Mouse (Mus musculus): ENCODE data around the gene Clrn2. TPM values are rescaled to one million over a fixed set of nuclear protein-coding genes. Genes with fewer than 3 reads are reported as not detected.

Clrn2 gene
- polyA plus RNA-seq, 1 experiment from 2014 or later: not detected

- Histone ChIP-seq H3K4me1 (peaks cover 12% of the 10 kb centered on the region), H3K36me3 (peaks cover 58% of the 10 kb centered on the region), H3K9me3 (no peaks in the 10 kb centered on the region), H3K27ac (peak overlapping the region; percentile 40; the same call in 1 of the 2 replicates), H3K27me3 (no peaks in the 10 kb centered on the region), H3K4me3 (no peak overlapping the region), H3K4me2 (no peak overlapping the region), H3K9ac (no peak overlapping the region)
- WGBS: 60% methylated on average over 14 of the region's 14 CpGs
- no peak for ATAC-seq (ENCODE audit: insufficient number of reproducible peaks, insufficient read depth, low FRiP score, low TSS enrichment, low read depth)
These were observed 17.3 kb upstream of the Clrn2 start for GRCm38 (mm10) chr5:45435967-45436950.

DNA sequence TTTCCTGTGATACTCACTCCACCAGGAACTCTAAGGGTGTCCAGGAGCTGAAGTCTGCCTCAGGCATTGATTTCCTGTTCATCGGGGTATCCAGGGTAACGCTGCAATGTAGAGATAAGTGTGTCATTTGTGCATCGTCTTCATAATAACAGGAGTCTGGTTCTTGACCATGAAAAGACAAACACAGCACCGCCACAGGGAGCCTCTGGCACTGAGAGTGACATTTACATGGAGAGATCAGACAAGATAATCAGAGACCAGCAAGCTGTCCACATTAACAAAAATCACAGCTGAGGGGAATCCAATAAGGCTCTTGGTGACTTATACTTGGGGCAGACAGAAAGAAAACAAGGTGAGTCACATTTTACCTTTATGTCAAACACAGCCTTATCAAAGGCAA, 15.7 kb upstream of the Clrn2 start:
- no peak overlapping the region for H3K4me3 ChIP-seq
- H3K4me2 ChIP-seq: no peak overlapping the region
- no peaks in the 10 kb centered on the region for H3K27me3 ChIP-seq
- no peaks in the 10 kb centered on the region for H3K9me3 ChIP-seq
- peaks cover 12% of the 10 kb centered on the region for H3K4me1 ChIP-seq
- no peak for ATAC-seq (ENCODE audit: insufficient number of reproducible peaks, insufficient read depth, low FRiP score, low TSS enrichment, low read depth)
- 67% methylated on average over 4 of the region's 4 CpGs for WGBS
- H3K9ac ChIP-seq: no peak overlapping the region
- H3K36me3 ChIP-seq: peaks cover 48% of the 10 kb centered on the region
- H3K27ac ChIP-seq: no peak overlapping the region

DNA sequence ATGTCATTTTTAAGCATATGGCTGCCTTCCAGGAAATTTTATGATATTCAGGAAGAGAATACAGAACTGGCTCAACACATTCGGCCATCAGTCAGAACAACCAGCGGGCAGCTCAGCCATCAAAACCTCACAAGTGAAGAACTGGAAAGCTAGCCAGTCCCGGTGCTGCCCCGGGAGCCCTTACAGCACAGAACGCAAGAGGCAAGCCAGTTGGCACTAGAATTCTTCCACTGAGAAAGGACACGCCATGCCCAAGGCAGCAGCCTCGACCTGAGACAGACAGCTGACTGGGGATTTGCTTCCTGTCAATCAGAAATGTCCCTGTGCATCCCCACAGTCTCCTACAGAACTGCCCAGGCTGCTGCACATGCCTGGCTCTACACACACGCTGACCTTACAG, 15.2 kb upstream of the Clrn2 start:
- Histone ChIP-seq H3K9ac (no peak overlapping the region), H3K4me2 (no peak overlapping the region), H3K9me3 (no peaks in the 10 kb centered on the region), H3K36me3 (peaks cover 48% of the 10 kb centered on the region), H3K27me3 (no peaks in the 10 kb centered on the region), H3K27ac (no peak overlapping the region), H3K4me3 (no peak overlapping the region), H3K4me1 (peaks cover 12% of the 10 kb centered on the region)
- ATAC-seq (ENCODE audit: insufficient number of reproducible peaks, insufficient read depth, low FRiP score, low TSS enrichment, low read depth): no peak
- WGBS: 83% methylated on average over 8 of the region's 8 CpGs

DNA sequence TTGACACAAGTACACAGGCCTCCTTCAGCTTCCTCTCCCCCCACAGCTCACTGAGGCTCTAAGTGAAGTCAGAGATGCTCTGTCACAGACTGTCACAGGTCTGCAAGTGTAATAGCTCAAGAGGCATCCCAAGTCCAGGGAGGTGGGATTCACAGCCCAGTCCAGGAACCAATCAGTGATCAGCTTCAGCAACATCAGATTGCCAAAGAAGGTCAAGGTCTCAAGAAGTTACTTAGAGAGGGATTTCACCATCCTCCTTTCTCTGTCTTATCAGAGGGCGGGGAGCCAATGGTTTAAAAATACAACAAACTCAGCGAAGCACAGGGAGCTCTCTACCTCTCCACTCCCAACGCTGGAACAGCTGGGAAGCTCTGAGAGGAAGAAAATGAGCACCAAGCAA, 12.4 kb upstream of the Clrn2 start:
- Histone ChIP-seq H3K4me2 (no peak overlapping the region), H3K27me3 (no peaks in the 10 kb centered on the region), H3K36me3 (peaks cover 43% of the 10 kb centered on the region), H3K4me3 (no peak overlapping the region), H3K27ac (no peak overlapping the region), H3K9ac (no peak overlapping the region), H3K9me3 (no peaks in the 10 kb centered on the region), H3K4me1 (peaks cover 6% of the 10 kb centered on the region)
- WGBS: 90% methylated on average over 3 of the region's 3 CpGs
- ATAC-seq (ENCODE audit: insufficient number of reproducible peaks, insufficient read depth, low FRiP score, low TSS enrichment, low read depth): no peak

GRCm38 (mm10) chr5:45441745-45442144, 11.8 kb upstream of the Clrn2 start:
- no peak overlapping the region for H3K27ac ChIP-seq
- WGBS: 75% methylated on average over 3 of the region's 3 CpGs
- no peak for ATAC-seq (ENCODE audit: insufficient number of reproducible peaks, insufficient read depth, low FRiP score, low TSS enrichment, low read depth)
- no peak overlapping the region for H3K9ac ChIP-seq
- H3K4me1 ChIP-seq: no peaks in the 10 kb centered on the region
- H3K9me3 ChIP-seq: no peaks in the 10 kb centered on the region
- H3K36me3 ChIP-seq: peaks cover 43% of the 10 kb centered on the region
- no peaks in the 10 kb centered on the region for H3K27me3 ChIP-seq
- H3K4me2 ChIP-seq: no peak overlapping the region
- H3K4me3 ChIP-seq: no peak overlapping the region

- 87% methylated on average over 8 of the region's 8 CpGs for WGBS
- no peaks in the 10 kb centered on the region for H3K9me3 ChIP-seq
- H3K27me3 ChIP-seq: no peaks in the 10 kb centered on the region
- no peak overlapping the region for H3K4me3 ChIP-seq
- H3K4me1 ChIP-seq: peaks cover 17% of the 10 kb centered on the region
- no peak overlapping the region for H3K4me2 ChIP-seq
- no peak overlapping the region for H3K27ac ChIP-seq
- ATAC-seq (ENCODE audit: insufficient number of reproducible peaks, insufficient read depth, low FRiP score, low TSS enrichment, low read depth): no peak
- H3K9ac ChIP-seq: no peak overlapping the region
- H3K36me3 ChIP-seq: peaks cover 21% of the 10 kb centered on the region
These were observed 9.3 kb upstream of the Clrn2 start for GRCm38 (mm10) chr5:45444130-45444832.

- H3K4me1 ChIP-seq: peaks cover 20% of the 10 kb centered on the region
- 50% methylated on average over 5 of the region's 5 CpGs for WGBS
- H3K9ac ChIP-seq: peak overlapping the region; percentile 84
- ATAC-seq (ENCODE audit: insufficient number of reproducible peaks, insufficient read depth, low FRiP score, low TSS enrichment, low read depth): no peak
- no peak overlapping the region for H3K27ac ChIP-seq
- H3K4me2 ChIP-seq: peak overlapping the region; percentile 95
- H3K27me3 ChIP-seq: no peaks in the 10 kb centered on the region
- peaks cover 10% of the 10 kb centered on the region for H3K36me3 ChIP-seq
- H3K4me3 ChIP-seq: peak overlapping the region; percentile 72
- no peaks in the 10 kb centered on the region for H3K9me3 ChIP-seq
These were observed 4.9 kb upstream of the Clrn2 start for GRCm38 (mm10) chr5:45448676-45449075.

- Histone ChIP-seq H3K9me3 (no peaks in the 10 kb centered on the region), H3K36me3 (peaks cover 4% of the 10 kb centered on the region), H3K4me3 (peak overlapping the region; percentile 72), H3K4me2 (peak overlapping the region; percentile 95), H3K4me1 (peaks cover 20% of the 10 kb centered on the region), H3K27me3 (no peaks in the 10 kb centered on the region), H3K9ac (peak overlapping the region; percentile 84), H3K27ac (no peak overlapping the region)
- ATAC-seq (ENCODE audit: insufficient number of reproducible peaks, insufficient read depth, low FRiP score, low TSS enrichment, low read depth): no peak
- WGBS: 5% methylated on average over 8 of the region's 8 CpGs
These were observed 4.3 kb upstream of the Clrn2 start for GRCm38 (mm10) chr5:45449206-45449605.

DNA sequence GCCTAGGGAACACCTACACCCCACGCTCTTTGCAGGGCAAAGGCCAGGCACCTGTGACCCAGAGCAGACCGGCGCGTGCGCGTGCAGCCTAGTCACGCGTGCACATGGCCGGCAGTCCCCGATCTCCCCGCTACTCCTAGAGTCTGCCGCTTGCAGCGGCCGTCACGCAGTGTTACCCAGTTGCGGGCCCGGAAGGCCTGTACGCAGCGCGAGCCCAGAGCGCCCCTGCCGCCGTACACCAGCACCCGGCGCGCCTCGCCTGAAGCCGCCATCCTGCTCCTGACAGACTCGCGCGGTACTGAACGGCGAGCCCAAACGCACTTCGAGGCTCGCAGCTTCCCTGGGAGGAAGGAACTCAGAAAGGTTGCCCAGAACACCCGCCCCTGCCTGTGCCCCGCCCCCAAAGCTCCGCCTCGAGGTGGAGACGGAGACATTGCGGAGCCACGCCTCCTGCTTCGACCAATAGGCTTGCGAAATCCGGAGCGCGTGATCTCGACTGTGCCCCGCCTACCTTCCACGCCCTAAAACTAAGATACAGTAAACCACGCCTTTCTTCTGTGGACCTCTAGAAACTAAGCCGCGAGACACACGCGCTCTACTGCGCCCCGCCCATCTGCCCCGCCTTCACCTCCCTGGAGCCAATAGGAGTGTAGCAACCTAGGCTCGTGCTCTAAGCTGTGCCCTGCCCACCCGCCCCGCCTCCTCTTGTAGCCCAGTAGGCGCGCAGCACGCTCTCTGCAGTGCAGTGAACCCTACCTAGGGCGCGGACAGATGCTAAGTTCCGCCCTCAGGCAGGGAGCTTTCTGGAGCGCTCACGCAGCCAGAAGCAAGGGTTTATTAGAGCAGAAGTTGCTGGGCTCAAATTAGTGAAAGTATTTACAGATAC, 3.5 kb upstream of the Clrn2 start, which contains the start of gene Qdpr:
Gene Qdpr (minus strand): TSS at position 406 of the 886 bp plus-strand sequence.
- peak within 1 kb of the TSS; percentile 95 for H3K4me2 ChIP-seq
- H3K36me3 ChIP-seq: no peaks in the 10 kb centered on the region
- ATAC-seq (ENCODE audit: insufficient number of reproducible peaks, insufficient read depth, low FRiP score, low TSS enrichment, low read depth): peak; percentile 99
- H3K4me1 ChIP-seq: peaks cover 20% of the 10 kb centered on the region
- no peaks in the 10 kb centered on the region for H3K9me3 ChIP-seq
- under 1% methylated on average over 70 of the region's 70 CpGs for WGBS
- H3K27me3 ChIP-seq: no peaks in the 10 kb centered on the region
- H3K27ac ChIP-seq: peak within 1 kb of the TSS; percentile 78
- H3K9ac ChIP-seq: peak within 1 kb of the TSS; percentile 84
- peak within 1 kb of the TSS; percentile 72 for H3K4me3 ChIP-seq

GRCm38 (mm10) chr5:45454456-45454855, 905 bp downstream of the Clrn2 start:
- H3K9ac ChIP-seq: no peak overlapping the region
- 0 out of 2 replicates have a peak, but pooled peaks cover 2% of the 10 kb centered on the region for H3K4me1 ChIP-seq
- WGBS: 31% methylated on average over 9 of the region's 9 CpGs
- no peak overlapping the region for H3K27ac ChIP-seq
- no peak overlapping the region for H3K4me3 ChIP-seq
- no peaks in the 10 kb centered on the region for H3K36me3 ChIP-seq
- no peak overlapping the region for H3K4me2 ChIP-seq
- H3K9me3 ChIP-seq: no peaks in the 10 kb centered on the region
- H3K27me3 ChIP-seq: no peaks in the 10 kb centered on the region
- no peak for ATAC-seq (ENCODE audit: insufficient number of reproducible peaks, insufficient read depth, low FRiP score, low TSS enrichment, low read depth)

DNA sequence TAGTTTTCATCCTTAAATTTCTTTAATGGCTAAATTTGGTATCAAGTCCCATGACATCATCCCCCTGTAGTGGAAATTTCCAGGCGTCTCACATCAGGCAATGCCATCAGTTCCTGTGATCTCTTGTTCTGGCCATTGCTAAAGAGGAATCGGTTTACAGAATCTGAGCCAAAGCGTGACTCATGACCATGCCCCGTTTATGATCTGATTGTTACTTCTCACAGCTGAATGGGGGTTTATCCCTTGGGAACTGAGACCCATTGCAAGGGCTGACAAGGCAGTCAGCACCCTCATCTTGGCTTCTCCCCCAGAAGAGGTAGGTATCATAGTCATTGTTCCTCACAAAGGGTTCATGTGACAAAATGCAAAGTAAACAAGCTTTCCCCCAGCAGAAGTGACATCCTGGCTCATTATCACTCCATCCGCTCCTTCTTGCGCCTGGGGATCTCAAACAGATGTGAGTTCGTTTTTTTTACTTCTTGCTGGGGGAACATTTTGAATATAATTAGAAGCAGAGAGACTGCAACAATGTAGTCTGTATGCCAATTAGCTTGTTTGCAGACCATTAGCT, 19.4 kb downstream of the Clrn2 start:
- ATAC-seq (ENCODE audit: insufficient number of reproducible peaks, insufficient read depth, low FRiP score, low TSS enrichment, low read depth): no peak
- Histone ChIP-seq H3K27ac (no peak overlapping the region), H3K9ac (0 out of 2 replicates have a peak overlapping the region, but pooled peaks have one; percentile 6), H3K27me3 (no peaks in the 10 kb centered on the region), H3K4me2 (no peak overlapping the region), H3K9me3 (no peaks in the 10 kb centered on the region), H3K4me1 (peaks cover 14% of the 10 kb centered on the region), H3K4me3 (no peak overlapping the region), H3K36me3 (no peaks in the 10 kb centered on the region)
- 24% methylated on average over 7 of the region's 7 CpGs for WGBS

Measured in embryonic facial prominence, embryonic 13.5 days (tissue).